Mouse (Mus musculus) heart, adult 8-10 months (tissue): ENCODE measurements around the gene Cisd1. TPM values are rescaled to one million over a fixed set of nuclear protein-coding genes. Genes with fewer than 3 reads are reported as not detected.

Source experiments
- total RNA-seq, 4 experiments: library from RNA; stranded (reverse); gene quantifications; 2 replicates each; pipeline ENCODE4 v1.2.4; 2022

Cisd1 gene
- total RNA-seq, 4 experiments from 2014 or later = 324 to 355 (median 343) TPM

Other genes starting within 250 kb of the Cisd1 start
- 10 to 100 TPM; 11.8 to 17.8 (median 14.1) TPM for gene Bicc1, start 185.3 kb downstream of the Cisd1 start, total RNA-seq
- 10 to 100 TPM; 48.6 to 80.2 (median 59.5) TPM for gene Tfam, start 106.7 kb downstream of the Cisd1 start, total RNA-seq
- 10 to 100 TPM; 44.7 to 54.1 (median 47.0) TPM for gene Ube2d1, start 59.7 kb downstream of the Cisd1 start, total RNA-seq
- gene Ipmk, start 2.8 kb upstream of the Cisd1 start, total RNA-seq = 10 to 100 TPM; 15.1 to 20.6 (median 17.4) TPM